Mouse (Mus musculus) fat pad, adult 2 months (tissue): Measurements from ENCODE around the gene Snx32.

Experiments used
- DNase-seq: peaks from one replicate; pipeline ENCODE4 v3.0.0-alpha.2; 2011; ENCODE audit warnings: low read depth, low spot score; ENCODE audit errors: extremely low read depth

Gene Snx32

DNA sequence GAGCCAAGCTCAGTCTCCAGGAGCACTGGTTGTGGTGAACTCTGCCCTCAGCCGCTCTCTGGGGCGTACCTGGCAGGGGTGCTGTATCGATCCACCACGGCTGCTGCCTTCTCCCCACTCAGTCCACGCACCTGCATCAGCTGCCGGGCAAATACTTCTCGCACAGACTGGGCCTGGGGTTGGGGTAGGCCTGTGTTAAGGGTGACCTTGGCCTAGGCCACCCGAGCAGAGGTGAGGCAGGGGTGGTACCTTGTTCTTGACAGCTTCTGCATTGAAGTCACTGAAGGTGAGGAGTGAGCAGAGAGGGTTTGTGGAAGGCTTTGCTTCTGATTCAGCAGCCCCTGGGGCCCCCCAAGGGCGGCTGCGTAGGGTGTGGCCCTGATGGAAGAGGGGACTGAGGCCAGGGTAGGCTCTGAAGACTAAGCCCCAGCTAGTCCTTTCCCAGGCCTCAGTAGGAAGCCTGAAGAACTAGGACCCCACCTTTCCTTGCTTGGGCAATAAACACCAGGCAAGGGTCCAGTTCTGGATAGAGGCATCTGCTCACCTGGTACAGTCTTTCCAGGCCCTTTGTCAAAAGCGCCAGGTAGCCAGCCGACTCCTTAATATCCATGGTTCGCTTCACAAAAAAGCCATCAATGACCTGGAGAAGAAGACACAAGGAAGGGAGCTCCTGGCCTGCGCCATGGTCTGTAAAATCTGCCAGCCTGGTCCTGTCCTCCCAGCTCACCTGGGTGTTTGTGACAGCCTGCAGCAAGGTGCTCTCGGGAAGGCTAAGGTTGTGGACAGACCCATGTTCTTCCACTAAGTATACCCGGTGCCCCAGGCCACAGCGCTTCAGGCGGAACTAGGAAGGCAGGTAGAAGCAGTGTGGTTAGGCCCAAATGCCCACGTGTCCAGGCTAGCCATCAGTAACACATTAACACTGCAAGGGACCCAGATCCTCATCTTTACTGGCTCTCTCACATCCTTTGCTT, 26.7 kb downstream of the Snx32 start:
- DNase-seq, result no peak

DNA sequence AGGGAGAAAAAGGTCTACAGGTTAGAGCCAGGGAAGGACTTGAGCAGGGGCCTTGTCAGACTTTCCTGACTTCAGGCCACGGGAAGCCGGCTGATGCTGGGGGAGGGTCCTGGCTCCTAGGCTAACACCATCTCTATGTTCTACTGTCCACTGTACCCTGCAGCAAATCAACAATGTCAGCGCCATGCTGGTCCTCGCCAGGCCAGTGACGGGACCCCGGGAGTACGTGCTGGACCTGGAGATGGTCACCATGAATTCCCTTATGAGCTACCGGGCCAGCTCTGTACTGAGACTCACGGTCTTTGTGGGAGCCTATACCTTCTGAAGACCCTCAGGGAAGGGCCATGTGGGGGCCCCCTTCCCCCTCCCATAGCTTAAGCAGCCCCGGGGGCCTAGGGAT, 28.9 kb downstream of the Snx32 start:
- no peak for DNase-seq

DNA sequence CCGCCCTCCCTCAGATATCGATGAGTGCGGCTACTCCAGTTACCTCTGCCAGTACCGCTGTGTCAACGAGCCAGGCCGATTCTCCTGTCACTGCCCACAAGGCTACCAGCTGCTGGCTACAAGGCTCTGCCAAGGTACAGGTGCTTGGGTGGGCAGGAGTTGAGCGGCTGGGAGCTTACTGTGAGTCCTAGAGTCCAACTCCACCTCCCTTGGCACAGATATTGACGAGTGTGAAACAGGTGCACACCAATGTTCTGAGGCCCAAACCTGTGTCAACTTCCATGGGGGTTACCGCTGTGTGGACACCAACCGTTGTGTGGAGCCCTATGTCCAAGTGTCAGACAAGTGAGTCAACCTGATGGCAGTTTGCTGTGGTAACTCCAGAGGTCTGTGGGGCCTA, 30.3 kb downstream of the Snx32 start:
- no peak for DNase-seq

DNA sequence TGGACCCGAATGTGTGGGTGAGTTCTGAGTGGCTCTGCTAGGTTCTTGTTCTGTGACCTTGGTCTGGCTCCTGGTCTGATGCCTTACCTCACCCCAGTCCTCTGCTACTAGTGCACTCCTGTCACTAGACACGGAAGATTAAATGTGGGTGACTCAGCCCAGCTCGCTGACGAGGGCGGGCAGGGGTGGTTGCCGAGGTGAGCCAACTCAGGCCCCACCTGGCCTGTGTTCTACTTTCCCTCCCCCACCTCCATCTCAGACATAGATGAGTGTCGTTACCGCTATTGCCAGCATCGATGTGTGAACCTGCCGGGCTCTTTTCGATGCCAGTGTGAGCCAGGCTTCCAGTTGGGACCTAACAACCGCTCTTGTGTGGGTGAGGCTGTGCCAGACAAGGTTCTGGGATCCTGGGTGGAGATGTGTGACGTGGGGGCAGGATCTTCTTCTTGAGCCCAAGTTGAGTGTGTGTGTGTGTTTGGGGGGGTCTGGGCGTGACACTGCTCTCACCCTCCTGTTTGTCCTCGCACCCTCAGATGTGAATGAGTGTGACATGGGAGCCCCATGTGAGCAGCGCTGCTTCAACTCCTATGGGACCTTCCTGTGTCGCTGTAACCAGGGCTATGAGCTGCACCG, 32.6 kb downstream of the Snx32 start:
- no peak for DNase-seq

DNA sequence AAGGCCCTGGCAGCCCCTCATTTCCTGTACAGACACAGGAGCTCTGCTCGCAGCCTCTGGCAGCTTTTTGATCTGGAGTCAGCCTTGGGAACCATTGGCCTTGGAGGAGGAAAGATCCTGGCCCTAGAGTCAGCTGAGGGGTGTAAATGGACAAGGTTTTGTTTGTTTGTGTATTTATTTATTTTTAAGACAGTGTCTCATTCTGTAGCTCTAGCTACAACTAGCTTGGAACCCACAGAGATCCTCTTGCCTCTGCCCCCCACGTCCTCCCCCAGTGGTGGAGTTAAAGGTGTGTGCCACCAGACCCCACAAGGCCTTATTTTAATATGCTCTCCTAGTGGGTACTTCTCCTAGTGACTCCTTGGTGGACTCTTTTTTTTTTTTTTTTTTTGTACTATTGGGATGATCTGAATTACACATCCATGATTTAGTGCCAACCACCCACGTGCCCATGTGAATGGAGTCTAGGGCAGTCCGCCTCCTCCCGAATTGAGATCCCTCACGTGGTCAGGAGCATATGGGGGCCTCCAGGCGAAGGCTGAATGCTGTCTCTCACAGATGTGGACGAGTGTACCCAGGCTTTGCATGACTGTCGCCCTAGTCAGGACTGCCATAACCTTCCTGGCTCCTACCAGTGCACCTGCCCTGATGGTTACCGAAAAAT, 33.2 kb downstream of the Snx32 start:
- no peak for DNase-seq

DNA sequence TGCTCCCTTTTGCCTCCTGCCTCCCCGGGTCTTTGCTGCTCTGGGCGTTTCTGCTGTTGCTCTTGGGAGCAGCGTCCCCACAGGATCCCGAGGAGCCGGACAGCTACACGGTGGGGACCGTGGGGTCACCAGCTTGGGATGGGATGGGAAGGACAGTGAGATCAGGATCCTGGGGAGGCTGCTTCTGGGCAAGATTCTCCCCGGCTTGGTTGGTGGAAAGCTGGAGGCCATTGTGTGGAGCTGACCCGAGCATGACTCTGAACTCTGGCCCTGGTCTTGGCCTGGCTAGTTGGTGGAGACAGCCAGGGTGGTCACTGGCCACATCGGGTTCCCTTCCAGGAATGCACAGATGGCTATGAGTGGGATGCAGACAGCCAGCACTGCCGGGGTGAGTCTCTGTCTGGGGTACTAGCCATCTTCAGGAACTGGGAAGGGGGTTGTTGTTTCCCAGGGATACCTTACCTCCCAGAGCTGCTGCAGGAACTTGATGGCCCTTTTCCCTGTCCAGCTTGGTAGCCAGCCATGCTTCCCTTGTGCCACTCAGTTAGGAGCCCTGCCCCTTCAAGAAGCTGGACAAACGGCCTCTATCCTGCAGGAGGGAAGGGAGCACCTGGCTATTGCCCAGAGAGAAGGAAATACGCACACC, 35.1 kb downstream of the Snx32 start:
- no peak for DNase-seq

DNA sequence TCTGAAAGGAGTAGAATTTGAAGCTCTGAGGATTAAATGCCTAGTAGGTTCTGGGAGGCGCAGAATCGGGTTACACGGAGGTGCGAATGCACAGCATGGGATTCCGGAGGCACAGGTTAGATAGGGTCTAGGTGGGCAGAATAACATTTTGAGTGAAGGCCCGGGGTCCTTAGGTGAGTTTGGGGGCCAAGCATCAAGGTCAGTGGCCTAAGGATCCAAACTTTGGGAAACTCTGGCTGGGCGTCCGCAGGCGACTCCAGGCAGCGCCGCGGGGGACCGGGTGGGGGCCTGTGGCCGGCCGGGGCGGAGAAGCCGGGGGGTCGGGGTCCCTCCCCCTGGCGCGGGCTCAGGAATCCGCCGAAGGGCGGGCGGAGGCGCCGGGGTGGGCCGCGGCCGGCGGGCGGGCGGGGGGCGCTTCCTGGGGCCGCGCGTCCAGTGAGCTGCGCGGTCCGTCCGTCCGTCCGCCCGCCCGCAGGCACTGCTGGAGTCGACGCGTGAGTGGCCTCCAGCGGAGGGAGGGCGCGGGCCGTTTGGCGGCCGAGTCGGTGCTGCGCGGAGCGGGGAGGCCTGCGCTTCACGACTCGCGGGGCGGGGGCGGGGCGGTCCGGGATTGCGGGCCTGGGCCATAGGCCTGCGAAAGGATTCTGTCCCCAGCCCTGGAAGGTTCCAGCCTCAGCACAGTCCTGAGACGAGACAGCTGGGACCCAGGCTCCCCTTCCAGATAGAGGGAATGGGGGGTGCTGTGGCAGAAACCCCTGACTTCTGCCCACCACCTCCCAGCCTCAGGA, 35.9 kb downstream of the Snx32 start:
- no peak for DNase-seq

DNA sequence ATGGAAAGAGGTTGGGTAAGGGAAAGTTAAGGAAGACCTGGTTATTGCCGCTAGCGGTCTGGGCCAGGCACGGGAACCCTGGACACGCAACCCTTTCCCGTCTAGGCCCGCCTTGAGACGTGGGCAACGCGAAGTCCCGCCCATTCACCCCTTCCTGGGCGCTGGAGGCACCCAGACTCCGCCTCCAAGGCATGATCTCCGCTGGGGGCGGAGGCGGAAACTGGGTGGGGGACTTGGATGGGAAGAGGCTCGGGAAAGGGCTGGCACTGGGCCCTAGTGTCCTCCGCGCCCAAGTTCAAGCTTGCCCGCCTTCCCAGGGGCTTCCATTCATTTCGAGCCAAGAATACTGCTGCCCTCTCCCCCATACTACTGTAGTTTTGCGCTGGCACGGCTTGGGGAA, 36.6 kb downstream of the Snx32 start, which contains the start of gene Efemp2:
Efemp2 (plus strand) TSS at position 235 of the 400 bp plus-strand sequence.
- DNase-seq, result no peak

DNA sequence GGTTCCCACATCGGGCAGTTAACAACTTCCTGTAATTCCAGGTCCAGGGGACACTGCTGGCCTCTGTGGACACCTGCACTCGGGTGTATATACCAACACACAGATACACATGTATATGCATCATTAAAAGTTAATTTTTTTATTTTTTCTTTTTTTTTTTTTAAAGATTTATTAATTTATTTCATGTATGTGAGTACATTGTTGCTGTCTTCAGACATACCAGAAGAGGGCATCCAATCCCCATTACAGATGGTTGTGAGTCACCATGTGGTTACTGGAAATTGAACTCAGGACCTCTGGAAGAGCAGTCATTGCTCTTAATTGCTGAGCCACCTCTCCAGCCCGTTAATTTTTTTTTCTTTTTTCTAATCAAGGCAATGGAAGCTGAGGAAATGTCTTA, 37.5 kb downstream of the Snx32 start:
- no peak for DNase-seq

DNA sequence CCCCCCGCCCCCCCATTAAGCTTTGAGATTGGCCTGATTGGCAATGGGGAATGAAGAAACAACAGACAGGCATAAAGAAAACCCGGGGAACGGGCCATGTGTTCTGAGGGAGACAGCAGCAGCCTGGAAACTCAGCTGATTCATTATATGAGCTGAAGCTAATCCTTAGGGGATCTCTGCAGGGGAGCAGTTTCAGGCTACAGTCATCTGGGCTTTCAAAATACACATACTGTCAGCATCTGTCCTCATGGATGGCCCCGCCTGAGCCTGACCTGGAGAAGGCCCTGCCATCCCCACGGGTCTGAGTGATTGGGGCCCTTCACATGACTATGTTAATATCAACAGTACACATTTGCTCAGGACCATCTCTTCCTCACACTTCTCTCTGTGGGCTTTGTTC, 38.5 kb downstream of the Snx32 start:
- DNase-seq, result no peak

DNA sequence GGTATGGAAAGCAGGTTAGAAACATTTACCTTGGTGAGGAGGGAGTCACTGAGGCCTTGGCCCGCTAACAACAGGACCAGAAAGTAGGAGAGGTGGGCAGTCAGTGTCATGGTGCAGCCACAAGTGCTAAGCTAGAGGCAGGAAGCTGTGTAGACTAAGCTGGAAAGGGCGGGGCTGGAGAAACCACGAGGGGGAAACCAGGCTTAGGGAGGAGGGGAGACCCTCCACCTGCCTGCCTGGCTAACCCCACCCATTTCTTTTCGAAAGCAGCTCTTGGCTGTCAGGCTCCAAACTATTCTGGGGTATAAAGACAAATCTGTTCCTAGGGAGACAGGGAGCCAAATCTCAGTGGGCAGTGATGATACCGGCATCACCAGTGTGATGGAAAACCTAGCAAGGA, 42.0 kb downstream of the Snx32 start, which contains the start of gene Ctsw:
Ctsw (minus strand) TSS at position 134 of the 400 bp plus-strand sequence.
- DNase-seq, result no peak

DNA sequence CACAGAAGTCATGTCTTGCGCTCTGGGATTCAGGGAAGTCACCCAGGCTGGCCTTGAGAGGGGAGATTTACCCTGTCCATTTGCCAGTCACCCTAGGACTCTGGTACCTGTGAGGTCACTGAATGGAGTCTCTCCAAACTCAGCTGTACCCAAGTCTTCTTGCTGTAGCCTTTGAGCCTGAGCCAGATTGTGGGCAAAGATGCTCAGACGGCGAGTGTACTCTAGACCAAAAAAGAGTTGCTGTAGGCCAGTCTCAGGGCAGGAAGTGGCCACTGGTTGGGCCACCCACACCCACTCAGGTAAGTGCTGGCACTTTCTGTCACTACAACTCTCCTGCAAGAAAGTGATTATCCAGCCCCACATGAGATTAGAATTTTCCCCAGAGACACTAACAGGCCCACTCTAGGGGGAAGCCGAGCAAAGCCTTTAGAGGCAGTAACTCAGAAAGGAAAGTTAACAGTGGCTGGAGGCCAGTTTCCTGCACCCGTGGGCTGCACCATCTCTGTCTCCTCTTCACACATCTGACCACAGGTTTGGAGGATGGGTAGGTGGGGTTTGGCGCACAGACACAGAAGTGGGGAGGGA, 43.3 kb downstream of the Snx32 start:
- no peak for DNase-seq

DNA sequence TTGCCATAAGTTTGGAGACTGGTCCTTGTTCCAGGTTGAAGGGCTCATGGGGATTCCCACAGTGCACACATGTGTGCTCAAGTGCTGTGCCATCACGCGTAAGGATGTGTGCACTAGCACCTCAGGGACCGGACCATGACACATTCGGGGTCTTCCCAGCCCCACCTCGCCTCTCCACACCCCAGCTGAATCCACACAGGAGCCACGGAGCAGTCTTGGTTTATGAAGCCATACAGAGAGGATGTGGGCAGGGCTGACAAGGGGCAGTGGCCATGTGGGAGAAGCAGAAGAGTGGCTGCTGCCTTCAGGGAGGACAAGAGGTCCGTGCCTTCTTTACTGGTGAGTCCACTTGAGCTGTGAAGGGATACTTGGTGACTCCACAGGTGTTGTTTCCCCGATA, 45.3 kb downstream of the Snx32 start:
- DNase-seq, result no peak

DNA sequence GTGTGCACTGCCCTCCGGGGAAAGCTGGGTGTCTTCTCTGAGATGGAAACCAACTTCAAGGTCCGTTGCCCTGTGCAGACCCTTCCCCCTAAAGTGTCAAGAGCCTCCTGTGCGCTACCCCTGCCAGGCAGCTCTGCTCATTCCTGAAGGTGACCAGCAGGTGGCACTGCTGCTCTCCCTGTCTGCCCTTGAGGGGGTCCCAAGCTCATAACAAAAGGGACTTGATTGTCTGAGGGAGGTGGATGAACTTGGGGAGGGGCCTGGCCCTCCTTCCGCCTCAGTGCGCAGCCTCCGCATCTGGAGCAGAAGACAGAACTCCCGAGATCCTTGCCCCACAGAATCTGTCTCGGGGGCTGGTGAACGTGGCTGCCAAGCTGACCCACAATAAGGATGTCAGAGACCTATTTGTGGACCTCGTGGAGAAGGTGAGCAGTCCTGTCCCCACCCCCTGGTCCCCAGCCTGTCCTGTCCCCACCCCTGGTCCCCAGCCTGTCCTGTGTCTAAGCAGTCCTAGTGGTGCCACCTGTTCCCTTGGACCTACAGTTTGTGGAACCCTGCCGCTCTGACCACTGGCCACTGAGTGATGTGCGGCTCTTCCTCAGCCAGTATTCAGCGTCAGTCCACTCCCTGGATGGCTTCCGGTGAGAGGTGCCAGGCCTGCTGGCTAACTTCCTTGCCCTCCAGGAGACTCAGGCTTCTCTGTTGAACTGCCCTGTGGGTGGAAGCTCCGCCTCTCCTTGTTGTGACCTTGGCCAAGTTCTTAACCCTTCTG, 46.4 kb downstream of the Snx32 start:
- DNase-seq, result no peak

DNA sequence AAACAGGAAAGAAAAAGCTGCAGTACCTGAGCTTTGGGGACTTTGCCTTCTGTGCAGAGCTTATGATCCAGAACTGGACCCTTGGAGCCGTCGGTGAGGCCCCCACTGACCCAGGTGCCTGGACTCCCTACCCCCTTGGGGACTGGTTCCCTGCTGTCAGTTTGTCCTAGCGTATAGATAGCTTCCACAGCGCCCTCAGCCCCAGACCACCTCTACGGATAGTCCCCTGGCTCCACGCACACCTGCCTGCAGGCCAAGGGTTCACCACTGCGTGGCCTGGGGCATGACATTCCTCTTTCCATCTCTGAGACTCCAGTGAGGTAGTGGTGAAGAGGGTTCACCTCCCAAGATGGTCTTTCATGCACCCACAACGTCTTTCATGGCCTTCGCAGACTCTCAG, 47.1 kb downstream of the Snx32 start:
- no peak for DNase-seq

DNA sequence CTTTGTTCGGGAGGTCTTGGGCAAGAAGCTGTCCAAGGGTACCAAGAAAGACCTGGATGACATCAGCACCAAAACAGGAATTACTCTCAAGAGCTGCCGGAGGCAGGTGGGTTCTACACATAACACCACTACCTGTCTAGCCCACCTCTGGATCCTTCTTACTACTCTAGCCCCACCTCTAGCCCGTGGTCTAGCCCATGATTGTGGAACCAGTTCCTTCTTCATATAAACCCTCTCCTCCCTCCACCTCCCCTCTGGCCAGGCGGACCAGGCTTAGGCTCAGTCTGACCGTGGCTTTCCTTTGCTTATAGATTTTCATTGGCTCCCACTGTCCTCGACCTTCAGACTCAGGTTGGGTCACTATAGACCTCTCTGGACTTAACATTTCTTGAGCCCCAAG, 48.9 kb downstream of the Snx32 start:
- DNase-seq, result no peak

DNA sequence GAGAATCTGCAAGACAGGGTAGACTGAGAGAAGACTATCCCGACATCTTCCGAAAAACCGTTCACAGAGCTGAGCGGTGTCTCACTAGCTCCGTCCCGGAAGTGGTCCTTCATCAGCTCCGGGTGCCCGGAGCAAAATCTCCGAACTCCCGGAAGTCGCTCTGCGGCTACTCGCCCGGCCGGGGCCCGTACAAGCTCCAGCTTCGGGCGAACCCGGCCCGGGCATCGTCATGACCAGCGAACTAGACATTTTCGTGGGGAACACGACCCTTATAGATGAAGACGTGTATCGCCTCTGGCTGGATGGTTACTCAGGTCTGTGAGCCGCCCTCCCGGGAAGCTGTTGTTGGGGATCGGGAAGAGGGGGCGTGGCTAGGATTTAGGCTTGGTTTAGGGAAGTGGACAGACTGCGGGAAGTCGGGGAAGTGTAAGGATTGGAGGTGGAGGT, 49.9 kb downstream of the Snx32 start, which contains the start of gene Fibp:
Fibp (plus strand) TSS at position 151 of the 447 bp plus-strand sequence.
- DNase-seq, result no peak

DNA sequence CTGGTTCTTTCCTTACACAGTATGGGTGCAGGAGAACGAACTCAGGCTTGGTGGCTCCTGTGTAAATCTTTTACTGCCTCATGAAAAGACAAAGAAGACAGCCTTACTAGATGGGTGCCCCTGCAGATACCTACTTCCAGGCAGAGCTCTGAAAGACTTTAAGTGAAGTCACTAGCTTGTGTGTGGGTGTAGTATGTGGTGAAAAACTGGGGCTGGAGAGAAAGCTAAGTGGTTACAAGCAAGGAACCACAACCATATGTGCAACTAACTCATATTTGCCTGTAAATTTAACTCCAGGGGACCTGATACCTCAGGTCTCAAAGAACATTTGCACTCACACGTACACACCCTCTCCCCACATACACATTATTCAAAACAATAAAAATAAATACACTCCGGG, 50.4 kb downstream of the Snx32 start:
- DNase-seq, result no peak

DNA sequence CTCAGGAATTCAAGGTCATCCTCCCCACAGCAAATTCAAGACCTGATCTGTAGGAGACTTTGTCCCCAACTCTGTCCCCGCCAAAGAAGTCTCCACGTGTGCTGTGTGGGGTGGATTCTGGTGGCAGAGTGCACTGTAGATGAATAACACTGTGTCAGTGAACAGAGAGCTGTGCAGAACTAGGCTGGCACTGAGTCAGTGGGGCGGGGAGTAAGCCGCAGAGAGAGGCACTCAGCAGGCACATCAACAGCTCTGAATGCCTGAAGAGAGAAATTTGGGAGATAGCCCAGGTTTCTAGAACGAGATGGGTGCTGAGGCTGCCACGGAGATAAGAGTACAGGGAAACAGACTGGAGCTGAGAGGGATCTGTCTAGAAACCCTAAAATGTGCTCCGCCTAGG, 51.3 kb downstream of the Snx32 start:
- no peak for DNase-seq
